Mouse (Mus musculus): ENCODE results near the gene Skil. TPM values are rescaled to one million over a fixed set of nuclear protein-coding genes. Genes with fewer than 3 reads are reported as not detected.

The Skil gene
- polyA plus RNA-seq, 1 experiment from 2014 or later: 29.5 TPM

- Histone ChIP-seq H3K36me3 (replicated peaks) (no peaks in the 10 kb centered on the region), H3K9ac (no peak overlapping the region), H3K27me3 (replicated peaks) (no peaks in the 10 kb centered on the region), H3K4me2 (no peak overlapping the region), H3K27ac (no peak overlapping the region), H3K4me1 (peaks cover 6% of the 10 kb centered on the region; the same call in 1 of the 2 replicates), H3K9me3 (no peaks in the 10 kb centered on the region), H3K4me3 (no peak overlapping the region)
- 26% methylated on average over 10 of the region's 10 CpGs for WGBS
- ATAC-seq (replicated peaks): no peak
Observed at GRCm38 (mm10) chr3:31088789-31089775, 5.8 kb upstream of the Skil start.

- 71% methylated on average over 7 of the region's 7 CpGs for WGBS
- H3K9me3 ChIP-seq: no peaks in the 10 kb centered on the region
- H3K9ac ChIP-seq: no peak overlapping the region
- H3K27ac ChIP-seq: no peak overlapping the region
- no peaks in the 10 kb centered on the region for H3K27me3 ChIP-seq (replicated peaks)
- no peaks in the 10 kb centered on the region for H3K36me3 ChIP-seq (replicated peaks)
- H3K4me3 ChIP-seq: no peak overlapping the region
- H3K4me1 ChIP-seq: peaks cover 6% of the 10 kb centered on the region; the same call in 1 of the 2 replicates
- no peak overlapping the region for H3K4me2 ChIP-seq
- no peak for ATAC-seq (replicated peaks)
Observed at GRCm38 (mm10) chr3:31089956-31090355, 4.9 kb upstream of the Skil start.

- Histone ChIP-seq H3K36me3 (replicated peaks) (no peaks in the 10 kb centered on the region), H3K27ac (peak overlapping the region; percentile 100), H3K27me3 (replicated peaks) (no peaks in the 10 kb centered on the region), H3K9ac (peak overlapping the region; percentile 88), H3K9me3 (no peaks in the 10 kb centered on the region), H3K4me2 (peak overlapping the region; percentile 81), H3K4me1 (peaks cover 23% of the 10 kb centered on the region), H3K4me3 (peak overlapping the region; percentile 88)
- peak; percentile 55 for ATAC-seq (replicated peaks)
- 2% methylated on average over 13 of the region's 13 CpGs for WGBS
Observed at GRCm38 (mm10) chr3:31093196-31093595, 1.7 kb upstream of the Skil start.

GRCm38 (mm10) chr3:31093627-31094351, 1.1 kb upstream of the Skil start:
- Histone ChIP-seq H3K27ac (peak overlapping the region; percentile 100), H3K4me3 (peak overlapping the region; percentile 88), H3K9me3 (no peaks in the 10 kb centered on the region), H3K4me1 (peaks cover 28% of the 10 kb centered on the region), H3K9ac (peak overlapping the region; percentile 88), H3K36me3 (replicated peaks) (no peaks in the 10 kb centered on the region), H3K27me3 (replicated peaks) (no peaks in the 10 kb centered on the region), H3K4me2 (peak overlapping the region; percentile 81)
- ATAC-seq (replicated peaks): peak; percentile 58
- WGBS: under 1% methylated on average over 38 of the region's 58 CpGs

- H3K4me1 ChIP-seq: peaks cover 37% of the 10 kb centered on the region
- H3K36me3 ChIP-seq (replicated peaks): no peaks in the 10 kb centered on the region
- H3K27me3 ChIP-seq (replicated peaks): no peaks in the 10 kb centered on the region
- under 1% methylated on average over 35 of the region's 39 CpGs for WGBS
- ATAC-seq (replicated peaks): peak; percentile 37
- peak overlapping the region; percentile 88 for H3K9ac ChIP-seq
- peak overlapping the region; percentile 88 for H3K4me3 ChIP-seq
- peak overlapping the region; percentile 81 for H3K4me2 ChIP-seq
- H3K9me3 ChIP-seq: no peaks in the 10 kb centered on the region
- H3K27ac ChIP-seq: peak overlapping the region; percentile 100
Observed at GRCm38 (mm10) chr3:31095179-31095490, 277 bp downstream of the Skil start.

GRCm38 (mm10) chr3:31095491-31096154, 765 bp downstream of the Skil start:
- H3K4me3 ChIP-seq: peak overlapping the region; percentile 88

GRCm38 (mm10) chr3:31096155-31097101, 1.6 kb downstream of the Skil start:
- Histone ChIP-seq H3K4me3 (peak overlapping the region; percentile 88), H3K36me3 (replicated peaks) (no peaks in the 10 kb centered on the region), H3K9me3 (no peaks in the 10 kb centered on the region), H3K27me3 (replicated peaks) (no peaks in the 10 kb centered on the region), H3K9ac (peak overlapping the region; percentile 88), H3K4me2 (peak overlapping the region; percentile 81), H3K27ac (peak overlapping the region; percentile 100), H3K4me1 (peaks cover 45% of the 10 kb centered on the region)
- WGBS: 37% methylated on average over 10 of the region's 10 CpGs
- ATAC-seq (replicated peaks): no peak

More at GRCm38 (mm10) chr3:31095491-31096154, 765 bp downstream of the Skil start:
- peak overlapping the region; percentile 81 for H3K4me2 ChIP-seq
- H3K9ac ChIP-seq: peak overlapping the region; percentile 88
- H3K4me1 ChIP-seq: peaks cover 40% of the 10 kb centered on the region
- H3K27ac ChIP-seq: peak overlapping the region; percentile 100
- no peaks in the 10 kb centered on the region for H3K9me3 ChIP-seq
- WGBS: under 1% methylated on average over 33 of the region's 33 CpGs
- H3K36me3 ChIP-seq (replicated peaks): no peaks in the 10 kb centered on the region
- peak; percentile 3 for ATAC-seq (replicated peaks)
- no peaks in the 10 kb centered on the region for H3K27me3 ChIP-seq (replicated peaks)

GRCm38 (mm10) chr3:31097102-31097720, 2.4 kb downstream of the Skil start:
- H3K4me2 ChIP-seq: 0 out of 2 replicates have a peak overlapping the region, but pooled peaks have one; percentile 28
- peaks cover 48% of the 10 kb centered on the region for H3K4me1 ChIP-seq
- H3K27me3 ChIP-seq (replicated peaks): no peaks in the 10 kb centered on the region
- no peak overlapping the region for H3K4me3 ChIP-seq
- H3K9ac ChIP-seq: no peak overlapping the region
- H3K36me3 ChIP-seq (replicated peaks): no peaks in the 10 kb centered on the region
- 83% methylated on average over 13 of the region's 13 CpGs for WGBS
- H3K27ac ChIP-seq: no peak overlapping the region
- no peak for ATAC-seq (replicated peaks)
- H3K9me3 ChIP-seq: no peaks in the 10 kb centered on the region

GRCm38 (mm10) chr3:31097976-31098375, 3.1 kb downstream of the Skil start:
- WGBS: 64% methylated on average over 11 of the region's 11 CpGs
- H3K9me3 ChIP-seq: no peaks in the 10 kb centered on the region
- H3K27ac ChIP-seq: no peak overlapping the region
- no peaks in the 10 kb centered on the region for H3K27me3 ChIP-seq (replicated peaks)
- H3K4me1 ChIP-seq: peaks cover 43% of the 10 kb centered on the region
- no peak overlapping the region for H3K9ac ChIP-seq
- ATAC-seq (replicated peaks): no peak
- H3K4me2 ChIP-seq: peak overlapping the region; percentile 28
- H3K36me3 ChIP-seq (replicated peaks): no peaks in the 10 kb centered on the region
- H3K4me3 ChIP-seq: no peak overlapping the region

- H3K4me1 ChIP-seq: peaks cover 42% of the 10 kb centered on the region
- no peak for ATAC-seq (replicated peaks)
- WGBS: 82% methylated on average over 1 of the region's 1 CpGs
- H3K4me2 ChIP-seq: peak overlapping the region; percentile 28; the same call in 1 of the 2 replicates
- H3K9me3 ChIP-seq: no peaks in the 10 kb centered on the region
- H3K27ac ChIP-seq: no peak overlapping the region
- no peaks in the 10 kb centered on the region for H3K27me3 ChIP-seq (replicated peaks)
- no peak overlapping the region for H3K9ac ChIP-seq
- no peaks in the 10 kb centered on the region for H3K36me3 ChIP-seq (replicated peaks)
- no peak overlapping the region for H3K4me3 ChIP-seq
Observed at GRCm38 (mm10) chr3:31098556-31098955, 3.7 kb downstream of the Skil start.

GRCm38 (mm10) chr3:31100026-31100425, 5.2 kb downstream of the Skil start:
- ATAC-seq (replicated peaks): no peak
- H3K36me3 ChIP-seq (replicated peaks): no peaks in the 10 kb centered on the region
- H3K4me3 ChIP-seq: no peak overlapping the region
- no peak overlapping the region for H3K27ac ChIP-seq
- 82% methylated on average over 5 of the region's 5 CpGs for WGBS
- no peaks in the 10 kb centered on the region for H3K9me3 ChIP-seq
- no peak overlapping the region for H3K9ac ChIP-seq
- peak overlapping the region; percentile 26; the same call in 1 of the 2 replicates for H3K4me2 ChIP-seq
- no peaks in the 10 kb centered on the region for H3K27me3 ChIP-seq (replicated peaks)
- peaks cover 46% of the 10 kb centered on the region for H3K4me1 ChIP-seq

Data from midbrain, embryonic 15.5 days (tissue).